Mouse (Mus musculus) liver, embryonic 13.5 days (tissue): Measurements from ENCODE around the gene Serpinf1. TPM values are rescaled to one million over a fixed set of nuclear protein-coding genes. Genes with fewer than 3 reads are reported as not detected.
A peak's percentile ranks its signal among the peaks of the same experiment; 100 is the strongest.
"Not testable (repeated sequence)": the region's sequence is repeated elsewhere in the genome, so short reads cannot be mapped to it uniquely, and the experiment has no call there.

Experiments used
- ATAC-seq: fragments of 200-750 bp; cut with Nextera tagmentation; 2 replicates; pipeline ENCODE4 v1.8.0; 2017; ENCODE audit warnings: low read depth, mild to moderate bottlenecking, moderate number of reproducible peaks, moderate library complexity
- DNase-seq: peaks from one replicate; pipeline ENCODE4 v3.0.0; 2022
- H3K27ac ChIP-seq: fragments of 300-500 bp; sonication (generic); 2 replicates; pipeline ENCODE4 v1.5.1; 2015; ENCODE audit warnings: moderate library complexity, mild to moderate bottlenecking, inconsistent platforms
- H3K27me3 ChIP-seq: fragments of 300-500 bp; sonication (generic); 2 replicates; pipeline ENCODE4 v1.6.1; 2015; ENCODE audit warnings: mild to moderate bottlenecking, inconsistent platforms
- H3K36me3 ChIP-seq: fragments of 300-500 bp; sonication (generic); 2 replicates; pipeline ENCODE4 v1.6.1; 2015; ENCODE audit warnings: mild to moderate bottlenecking, inconsistent platforms
- H3K4me1 ChIP-seq: fragments of 300-500 bp; sonication (generic); replicated peaks from 2 replicates; pipeline ENCODE4 v1.6.1; 2015; ENCODE audit warnings: inconsistent platforms
- H3K4me2 ChIP-seq: fragments of 300-500 bp; sonication (generic); 2 replicates; pipeline ENCODE4 v1.6.1; 2015; ENCODE audit warnings: inconsistent platforms, mild to moderate bottlenecking, moderate library complexity
- H3K4me3 ChIP-seq: fragments of 300-500 bp; sonication (generic); replicated peaks from 2 replicates; pipeline ENCODE4 v1.5.1; 2015; ENCODE audit warnings: mild to moderate bottlenecking, inconsistent platforms
- H3K9ac ChIP-seq: fragments of 300-500 bp; sonication (generic); 2 replicates; pipeline ENCODE4 v1.6.1; 2015; ENCODE audit warnings: mild to moderate bottlenecking, inconsistent platforms
- H3K9me3 ChIP-seq: fragments of 300-500 bp; sonication (generic); replicated peaks from 2 replicates; pipeline ENCODE4 v1.6.1; 2016; ENCODE audit warnings: inconsistent platforms
- WGBS: fragments of 180-500 bp; shearing (Covaris S2); methylation state at CpG from one replicate; pipeline ENCODE4 v1.1.7; 2015; ENCODE audit not compliant: insufficient replicate concordance; 5-methylcytosine and 5-hydroxymethylcytosine counted together
- microRNA counts: library from miRNA; unstranded; fragments of <30 nt; microRNA quantifications from one replicate; lab custom pipeline; 2016
- microRNA-seq: library from miRNA; unstranded; fragments of <30 nt; microRNA quantifications from one replicate; pipeline ENCODE4, GENCODE M21; 2016
- polyA plus RNA-seq: library from polyadenylated mRNA; unstranded; fragments of >200 nt; fragmentation: Nextera tagmentation; extraction: Ambion mirVana; gene quantifications from 2 replicates; pipeline ENCODE4 v1.2.1, GENCODE M21; 2015

Gene Serpinf1
- polyA plus RNA-seq, 1 experiment from 2014 or later: 181 TPM

- ATAC-seq: no peak
- WGBS: 68% methylated on average over 6 of the region's 6 CpGs
- H3K27ac ChIP-seq: no peak overlapping the region
- no peak overlapping the region for H3K9ac ChIP-seq
- no peaks in the 10 kb centered on the region for H3K27me3 ChIP-seq
- no peak overlapping the region for H3K4me3 ChIP-seq
- H3K36me3 ChIP-seq: no peaks in the 10 kb centered on the region
- DNase-seq: no peak
- no peaks in the 10 kb centered on the region for H3K9me3 ChIP-seq
- H3K4me1 ChIP-seq: peaks cover 7% of the 10 kb centered on the region
- no peak overlapping the region for H3K4me2 ChIP-seq
Observed at GRCm38 (mm10) chr11:75403301-75404052, 19.0 kb downstream of the Serpinf1 start.

GRCm38 (mm10) chr11:75402271-75402690 lies 20.2 kb downstream of the Serpinf1 start:
- no peak overlapping the region for H3K9ac ChIP-seq
- 60% methylated on average over 5 of the region's 5 CpGs for WGBS
- H3K27me3 ChIP-seq: no peaks in the 10 kb centered on the region
- no peak overlapping the region for H3K4me3 ChIP-seq
- peak; percentile 51; the same call in 1 of the 2 replicates for ATAC-seq
- H3K4me2 ChIP-seq: no peak overlapping the region
- no peak for DNase-seq
- H3K36me3 ChIP-seq: no peaks in the 10 kb centered on the region
- peaks cover 7% of the 10 kb centered on the region for H3K4me1 ChIP-seq
- no peaks in the 10 kb centered on the region for H3K9me3 ChIP-seq
- H3K27ac ChIP-seq: 0 out of 2 replicates have a peak overlapping the region, but pooled peaks have one; percentile 11

- no peak for DNase-seq
- no peaks in the 10 kb centered on the region for H3K9me3 ChIP-seq
- 71% methylated on average over 9 of the region's 9 CpGs for WGBS
Observed at GRCm38 (mm10) chr11:75400099-75400498, 22.4 kb downstream of the Serpinf1 start.

GRCm38 (mm10) chr11:75399411-75399841 lies 23.1 kb downstream of the Serpinf1 start:
- DNase-seq: no peak
- WGBS: 73% methylated on average over 11 of the region's 11 CpGs
- H3K9me3 ChIP-seq: no peaks in the 10 kb centered on the region
- no peak overlapping the region for H3K9ac ChIP-seq
- no peaks in the 10 kb centered on the region for H3K36me3 ChIP-seq
- H3K27ac ChIP-seq: no peak overlapping the region
- H3K4me3 ChIP-seq: no peak overlapping the region
- no peak overlapping the region for H3K4me2 ChIP-seq
- no peak for ATAC-seq
- peaks cover 7% of the 10 kb centered on the region for H3K4me1 ChIP-seq
- H3K27me3 ChIP-seq: no peaks in the 10 kb centered on the region

More at GRCm38 (mm10) chr11:75400099-75400498, 22.4 kb downstream of the Serpinf1 start:
- H3K4me3 ChIP-seq: no peak overlapping the region
- no peaks in the 10 kb centered on the region for H3K27me3 ChIP-seq
- H3K36me3 ChIP-seq: no peaks in the 10 kb centered on the region
- peaks cover 7% of the 10 kb centered on the region for H3K4me1 ChIP-seq
- H3K9ac ChIP-seq: no peak overlapping the region
- no peak overlapping the region for H3K4me2 ChIP-seq
- ATAC-seq: no peak
- H3K27ac ChIP-seq: no peak overlapping the region

- H3K27ac ChIP-seq: no peak overlapping the region
- DNase-seq (no peak), ATAC-seq (no peak)
- no peaks in the 10 kb centered on the region for H3K36me3 ChIP-seq
- no peak overlapping the region for H3K4me3 ChIP-seq
- H3K9me3 ChIP-seq: no peaks in the 10 kb centered on the region
- H3K4me1 ChIP-seq: peaks cover 2% of the 10 kb centered on the region
- 68% methylated on average over 7 of the region's 7 CpGs for WGBS
- no peak overlapping the region for H3K9ac ChIP-seq
- H3K4me2 ChIP-seq: no peak overlapping the region
- no peaks in the 10 kb centered on the region for H3K27me3 ChIP-seq
Observed at GRCm38 (mm10) chr11:75397452-75397851, 25.0 kb downstream of the Serpinf1 start.

- Histone ChIP-seq H3K4me1 (no peaks in the 10 kb centered on the region), H3K4me2 (no peak overlapping the region), H3K9ac (no peak overlapping the region), H3K27ac (no peak overlapping the region), H3K27me3 (no peaks in the 10 kb centered on the region), H3K4me3 (no peak overlapping the region), H3K36me3 (0 out of 2 replicates have a peak, but pooled peaks cover 3% of the 10 kb centered on the region), H3K9me3 (no peaks in the 10 kb centered on the region)
- WGBS: 34% methylated on average over 1 of the region's 1 CpGs
- ATAC-seq: no peak
- DNase-seq: no peak
Observed at GRCm38 (mm10) chr11:75395611-75396010, 26.9 kb downstream of the Serpinf1 start.

GRCm38 (mm10) chr11:75383529-75383928 lies 39.0 kb downstream of the Serpinf1 start:
- H3K9me3 ChIP-seq, H3K9ac ChIP-seq, H3K4me1 ChIP-seq, H3K4me3 ChIP-seq, H3K4me2 ChIP-seq, H3K27me3 ChIP-seq, ATAC-seq: not testable (repeated sequence)
- Histone ChIP-seq H3K36me3 (peaks cover 12% of the 10 kb centered on the region), H3K27ac (peak overlapping the region; percentile 56)
- peak; percentile 20 for DNase-seq
- 10% methylated on average over 3 of the region's 3 CpGs for WGBS

- H3K27me3 ChIP-seq, DNase-seq, H3K27ac ChIP-seq, H3K9me3 ChIP-seq, H3K36me3 ChIP-seq, H3K9ac ChIP-seq, ATAC-seq, H3K4me3 ChIP-seq, H3K4me2 ChIP-seq: not testable (repeated sequence)
- H3K4me1 ChIP-seq: peaks cover 14% of the 10 kb centered on the region
- 81% methylated on average over 2 of the region's 2 CpGs for WGBS
Observed at GRCm38 (mm10) chr11:75378786-75379185, 43.7 kb downstream of the Serpinf1 start.

GRCm38 (mm10) chr11:75377125-75377524 lies 45.4 kb downstream of the Serpinf1 start:
- Histone ChIP-seq H3K4me1 (peaks cover 11% of the 10 kb centered on the region), H3K4me2 (no peak overlapping the region), H3K27ac (no peak overlapping the region), H3K4me3 (no peak overlapping the region), H3K9me3 (no peaks in the 10 kb centered on the region), H3K9ac (no peak overlapping the region), H3K36me3 (no peaks in the 10 kb centered on the region), H3K27me3 (no peaks in the 10 kb centered on the region)
- 34% methylated on average over 1 of the region's 1 CpGs for WGBS
- DNase-seq (no peak), ATAC-seq (peak; percentile 55; the same call in 1 of the 2 replicates)

MicroRNAs within 50 kb of the gene (microRNA counts, 519-probe panel; counts per million panel counts)
- microRNA mmu-miR-22 (lab: Ali Mortazavi, UCI): 7,061 counts per million, percentile 90 among the panel's probes with 10 or more counts

Small RNA genes lying within 50 kb of the gene (microRNA-seq; reads per million reads assigned to microRNA genes)
- gene Mir22: 13,202 reads per million, percentile 96 among the genes with 10 or more reads in this experiment

Other genes with a start within 250 kb of the Serpinf1 start
- gene Ovca2, start 243.9 kb downstream of the Serpinf1 start, polyA plus RNA-seq: 13.3 and 13.4 TPM in 2 replicates
- 13.8 and 15.8 TPM in 2 replicates for gene Dph1, start 231.5 kb downstream of the Serpinf1 start, polyA plus RNA-seq
- 0.78 and 0.97 TPM in 2 replicates for gene Rtn4rl1, start 228.9 kb downstream of the Serpinf1 start, polyA plus RNA-seq
- 113 and 137 TPM in 2 replicates for gene Rpa1, start 74.4 kb downstream of the Serpinf1 start, polyA plus RNA-seq
- 5.1 and 6.6 TPM in 2 replicates for gene Smyd4, start 74.3 kb downstream of the Serpinf1 start, polyA plus RNA-seq
- gene Serpinf2, start 16.9 kb upstream of the Serpinf1 start, polyA plus RNA-seq: 372 and 430 TPM in 2 replicates
- 18.5 and 21.3 TPM in 2 replicates for gene Wdr81, start 32.0 kb upstream of the Serpinf1 start, polyA plus RNA-seq
- gene Tlcd2, start 39.0 kb upstream of the Serpinf1 start, polyA plus RNA-seq: 18.7 and 18.8 TPM in 2 replicates
- gene Prpf8, start 64.1 kb upstream of the Serpinf1 start, polyA plus RNA-seq: 28.2 and 31.5 TPM in 2 replicates
- 1.4 and 1.6 TPM in 2 replicates for gene Rilp, start 87.4 kb upstream of the Serpinf1 start, polyA plus RNA-seq
- gene Scarf1, start 90.8 kb upstream of the Serpinf1 start, polyA plus RNA-seq: 2.6 and 3.0 TPM in 2 replicates
- 3.7 and 5.9 TPM in 2 replicates for gene Slc43a2, start 109.0 kb upstream of the Serpinf1 start, polyA plus RNA-seq
- gene Pitpna, start 165.4 kb upstream of the Serpinf1 start, polyA plus RNA-seq: 33.2 and 38.3 TPM in 2 replicates
- 12.9 and 13.9 TPM in 2 replicates for gene Inpp5k, start 208.3 kb upstream of the Serpinf1 start, polyA plus RNA-seq
- gene Myo1c, start 227.8 kb upstream of the Serpinf1 start, polyA plus RNA-seq: 18.3 and 23.0 TPM in 2 replicates